Mouse (Mus musculus): Measurements from ENCODE around the gene Aff1. TPM values are rescaled to one million over a fixed set of nuclear protein-coding genes. Genes with fewer than 3 reads are reported as not detected.
A peak's percentile ranks its signal among the peaks of the same experiment; 100 is the strongest.

Aff1 gene
- 10 to 100 TPM; 36.1 to 52.1 TPM for total RNA-seq (2021)

- intact Hi-C loops (cut with DNase I): loop anchor here (2.0 to 5.0 kb wide), 2 partner anchors 61 to 220 kb away; partner anchors contain the start of gene Klhl8
- peak; percentile 95 to 97 for DNase-seq
Measured at GRCm38 (mm10) chr5:103691624-103692530, at the start of gene Aff1. Gene Aff1, plus strand, starts transcription at chr5:103692374.

GRCm38 (mm10) chr5:103644167-103644566, 48.0 kb upstream of the Aff1 start:
- intact Hi-C loops (cut with DNase I): no loop called here

GRCm38 (mm10) chr5:103647320-103647719, 44.9 kb upstream of the Aff1 start:
- DNase-seq: no peak
- intact Hi-C loops (cut with DNase I): no loop called here

More at GRCm38 (mm10) chr5:103644167-103644566, 48.0 kb upstream of the Aff1 start:
- DNase-seq: no peak

GRCm38 (mm10) chr5:103654225-103654624, 37.9 kb upstream of the Aff1 start:
- peak; percentile 19 to 32 for DNase-seq
- intact Hi-C loops (cut with DNase I): loop anchor here (5.0 kb wide), 1 partner anchor 57 kb away; no protein-coding TSS in a partner anchor

GRCm38 (mm10) chr5:103654780-103655179, 37.4 kb upstream of the Aff1 start:
- intact Hi-C loops (cut with DNase I): loop anchor here (5.0 kb wide), 3 partner anchors 42 to 67 kb away; no protein-coding TSS in a partner anchor

GRCm38 (mm10) chr5:103655346-103656118, 36.6 kb upstream of the Aff1 start, which contains the start of gene 1700016H13Rik:
Gene 1700016H13Rik, minus strand, starts transcription at chr5:103656010.
- intact Hi-C loops (cut with DNase I): loop anchor here (5.0 kb wide), 2 partner anchors 43 to 68 kb away; no protein-coding TSS in a partner anchor

More at GRCm38 (mm10) chr5:103654780-103655179, 37.4 kb upstream of the Aff1 start:
- DNase-seq: no peak

GRCm38 (mm10) chr5:103658921-103659320, 33.3 kb upstream of the Aff1 start:
- intact Hi-C loops (cut with DNase I): loop anchor here (1.0 to 5.0 kb wide), 3 partner anchors 47 to 303 kb away; no protein-coding TSS in a partner anchor
- no peak for DNase-seq

More at GRCm38 (mm10) chr5:103655346-103656118, 36.6 kb upstream of the Aff1 start, which contains the start of gene 1700016H13Rik:
- peak; percentile 80 for DNase-seq

GRCm38 (mm10) chr5:103659571-103659970, 32.6 kb upstream of the Aff1 start:
- intact Hi-C loops (cut with DNase I): loop anchor here (1.0 to 5.0 kb wide), 3 partner anchors 47 to 303 kb away; no protein-coding TSS in a partner anchor
- DNase-seq: no peak

GRCm38 (mm10) chr5:103664932-103665331, 27.2 kb upstream of the Aff1 start:
- DNase-seq: no peak
- intact Hi-C loops (cut with DNase I): no loop called here

- no peak for DNase-seq
- intact Hi-C loops (cut with DNase I): no loop called here
Measured at GRCm38 (mm10) chr5:103665876-103666275, 26.3 kb upstream of the Aff1 start.

- intact Hi-C loops (cut with DNase I): no loop called here
- no peak for DNase-seq
Measured at GRCm38 (mm10) chr5:103671858-103672257, 20.3 kb upstream of the Aff1 start.

- DNase-seq: no peak
- intact Hi-C loops (cut with DNase I): no loop called here
Measured at GRCm38 (mm10) chr5:103673611-103674010, 18.6 kb upstream of the Aff1 start.

- DNase-seq: no peak
- intact Hi-C loops (cut with DNase I): no loop called here
Measured at GRCm38 (mm10) chr5:103674482-103674881, 17.7 kb upstream of the Aff1 start.

- no peak for DNase-seq
- intact Hi-C loops (cut with DNase I): no loop called here
Measured at GRCm38 (mm10) chr5:103676289-103676881, 15.8 kb upstream of the Aff1 start.

- intact Hi-C loops (cut with DNase I): no loop called here
- no peak for DNase-seq
Measured at GRCm38 (mm10) chr5:103677894-103678293, 14.3 kb upstream of the Aff1 start.

GRCm38 (mm10) chr5:103678974-103679373, 13.2 kb upstream of the Aff1 start:
- intact Hi-C loops (cut with DNase I): no loop called here
- no peak for DNase-seq

- intact Hi-C loops (cut with DNase I): loop anchor here (1.0 to 5.0 kb wide), 3 partner anchors 137 to 247 kb away; no protein-coding TSS in a partner anchor
- DNase-seq: peak; percentile 85
Measured at GRCm38 (mm10) chr5:103680381-103680780, 11.8 kb upstream of the Aff1 start.

- intact Hi-C loops (cut with DNase I): loop anchor here (5.0 kb wide), 2 partner anchors 160 to 245 kb away; no protein-coding TSS in a partner anchor
- DNase-seq: no peak
Measured at GRCm38 (mm10) chr5:103681824-103682223, 10.3 kb upstream of the Aff1 start.

- intact Hi-C loops (cut with DNase I): loop anchor here (5.0 kb wide), 1 partner anchor 223 kb away; the partner anchor contains the start of gene Klhl8
- DNase-seq: no peak
Measured at GRCm38 (mm10) chr5:103689645-103690044, 2.5 kb upstream of the Aff1 start.

- no peak for DNase-seq
- intact Hi-C loops (cut with DNase I): loop anchor here (5.0 kb wide), 1 partner anchor 222 kb away; the partner anchor contains the start of gene Klhl8
Measured at GRCm38 (mm10) chr5:103690190-103690589, 2.0 kb upstream of the Aff1 start.
